Mouse (Mus musculus): ENCODE measurements around the gene Dlg2. TPM values are rescaled to one million over a fixed set of nuclear protein-coding genes. Genes with fewer than 3 reads are reported as not detected.

Dlg2 gene
- polyA plus RNA-seq, 1 experiment from 2014 or later = 28.3 TPM

- H3K4me2 ChIP-seq (ENCODE audit: low read length) = no peak overlapping the region
- H3K9me3 ChIP-seq (ENCODE audit: control insufficient read depth, low read length) = no peaks in the 10 kb centered on the region
- H3K4me3 ChIP-seq (ENCODE audit: low read length) = no peak overlapping the region
- no peaks in the 10 kb centered on the region for H3K4me1 ChIP-seq (ENCODE audit: control insufficient read depth, insufficient read depth, low read depth, low read length)
- no peak overlapping the region for H3K9ac ChIP-seq (ENCODE audit: low read depth, low read length)
- no peak for ATAC-seq
- no peaks in the 10 kb centered on the region for H3K27me3 ChIP-seq (replicated peaks; ENCODE audit: control insufficient read depth, insufficient read depth, low read length)
- H3K36me3 ChIP-seq (ENCODE audit: control insufficient read depth, insufficient read depth, low read length) = no peaks in the 10 kb centered on the region
- H3K27ac ChIP-seq (ENCODE audit: low read depth, low read length) = no peak overlapping the region
Measured at GRCm38 (mm10) chr7:91778673-91779072, 1302.2 kb downstream of the Dlg2 start.

GRCm38 (mm10) chr7:91784617-91785016 is 1308.1 kb downstream of the Dlg2 start:
- H3K27ac ChIP-seq (ENCODE audit: low read depth, low read length) = no peak overlapping the region
- no peaks in the 10 kb centered on the region for H3K27me3 ChIP-seq (replicated peaks; ENCODE audit: control insufficient read depth, insufficient read depth, low read length)
- no peak overlapping the region for H3K4me3 ChIP-seq (ENCODE audit: low read length)
- H3K9ac ChIP-seq (ENCODE audit: low read depth, low read length) = no peak overlapping the region
- H3K9me3 ChIP-seq (ENCODE audit: control insufficient read depth, low read length) = no peaks in the 10 kb centered on the region
- ATAC-seq = no peak
- H3K36me3 ChIP-seq (ENCODE audit: control insufficient read depth, insufficient read depth, low read length) = no peaks in the 10 kb centered on the region
- WGBS = 73% methylated on average over 2 of the region's 2 CpGs
- H3K4me1 ChIP-seq (ENCODE audit: control insufficient read depth, insufficient read depth, low read depth, low read length) = peaks cover 2% of the 10 kb centered on the region
- H3K4me2 ChIP-seq (ENCODE audit: low read length) = no peak overlapping the region

GRCm38 (mm10) chr7:91785445-91785844 is 1309.0 kb downstream of the Dlg2 start:
- ATAC-seq = no peak
- no peak overlapping the region for H3K9ac ChIP-seq (ENCODE audit: low read depth, low read length)
- H3K9me3 ChIP-seq (ENCODE audit: control insufficient read depth, low read length) = no peaks in the 10 kb centered on the region
- H3K4me2 ChIP-seq (ENCODE audit: low read length) = no peak overlapping the region
- H3K4me1 ChIP-seq (ENCODE audit: control insufficient read depth, insufficient read depth, low read depth, low read length) = peaks cover 2% of the 10 kb centered on the region
- 69% methylated on average over 5 of the region's 5 CpGs for WGBS
- no peaks in the 10 kb centered on the region for H3K27me3 ChIP-seq (replicated peaks; ENCODE audit: control insufficient read depth, insufficient read depth, low read length)
- peak overlapping the region; percentile 25; the same call in 1 of the 2 replicates for H3K27ac ChIP-seq (ENCODE audit: low read depth, low read length)
- H3K4me3 ChIP-seq (ENCODE audit: low read length) = no peak overlapping the region
- H3K36me3 ChIP-seq (ENCODE audit: control insufficient read depth, insufficient read depth, low read length) = no peaks in the 10 kb centered on the region

GRCm38 (mm10) chr7:91785871-91786270 is 1309.4 kb downstream of the Dlg2 start:
- Histone ChIP-seq H3K27ac (ENCODE audit: low read depth, low read length) (peak overlapping the region; percentile 25), H3K4me1 (ENCODE audit: control insufficient read depth, insufficient read depth, low read depth, low read length) (peaks cover 2% of the 10 kb centered on the region), H3K4me3 (ENCODE audit: low read length) (no peak overlapping the region), H3K27me3 (replicated peaks; ENCODE audit: control insufficient read depth, insufficient read depth, low read length) (no peaks in the 10 kb centered on the region), H3K4me2 (ENCODE audit: low read length) (no peak overlapping the region), H3K9me3 (ENCODE audit: control insufficient read depth, low read length) (no peaks in the 10 kb centered on the region), H3K36me3 (ENCODE audit: control insufficient read depth, insufficient read depth, low read length) (no peaks in the 10 kb centered on the region), H3K9ac (ENCODE audit: low read depth, low read length) (no peak overlapping the region)
- WGBS = 74% methylated on average over 3 of the region's 3 CpGs
- no peak for ATAC-seq

GRCm38 (mm10) chr7:91790949-91791564 is 1314.6 kb downstream of the Dlg2 start:
- 66% methylated on average over 4 of the region's 4 CpGs for WGBS
- Histone ChIP-seq H3K27me3 (replicated peaks; ENCODE audit: control insufficient read depth, insufficient read depth, low read length) (no peaks in the 10 kb centered on the region), H3K36me3 (ENCODE audit: control insufficient read depth, insufficient read depth, low read length) (no peaks in the 10 kb centered on the region), H3K27ac (ENCODE audit: low read depth, low read length) (no peak overlapping the region), H3K9ac (ENCODE audit: low read depth, low read length) (no peak overlapping the region), H3K4me1 (ENCODE audit: control insufficient read depth, insufficient read depth, low read depth, low read length) (no peaks in the 10 kb centered on the region), H3K4me2 (ENCODE audit: low read length) (no peak overlapping the region), H3K4me3 (ENCODE audit: low read length) (no peak overlapping the region), H3K9me3 (ENCODE audit: control insufficient read depth, low read length) (no peaks in the 10 kb centered on the region)
- ATAC-seq = peak; percentile 45; the same call in 1 of the 2 replicates

- no peak overlapping the region for H3K4me3 ChIP-seq (ENCODE audit: low read length)
- 13% methylated on average over 4 of the region's 4 CpGs for WGBS
- no peaks in the 10 kb centered on the region for H3K4me1 ChIP-seq (ENCODE audit: control insufficient read depth, insufficient read depth, low read depth, low read length)
- H3K9ac ChIP-seq (ENCODE audit: low read depth, low read length) = no peak overlapping the region
- ATAC-seq = 0 out of 2 replicates have a peak, but pooled peaks have one; percentile 34
- H3K9me3 ChIP-seq (ENCODE audit: control insufficient read depth, low read length) = no peaks in the 10 kb centered on the region
- H3K4me2 ChIP-seq (ENCODE audit: low read length) = no peak overlapping the region
- H3K36me3 ChIP-seq (ENCODE audit: control insufficient read depth, insufficient read depth, low read length) = no peaks in the 10 kb centered on the region
- H3K27ac ChIP-seq (ENCODE audit: low read depth, low read length) = no peak overlapping the region
- H3K27me3 ChIP-seq (replicated peaks; ENCODE audit: control insufficient read depth, insufficient read depth, low read length) = no peaks in the 10 kb centered on the region
Measured at GRCm38 (mm10) chr7:91806632-91807031, 1330.2 kb downstream of the Dlg2 start.

GRCm38 (mm10) chr7:91810774-91811173 is 1334.3 kb downstream of the Dlg2 start:
- no peaks in the 10 kb centered on the region for H3K36me3 ChIP-seq (ENCODE audit: control insufficient read depth, insufficient read depth, low read length)
- H3K4me3 ChIP-seq (ENCODE audit: low read length) = no peak overlapping the region
- no peak overlapping the region for H3K27ac ChIP-seq (ENCODE audit: low read depth, low read length)
- H3K27me3 ChIP-seq (replicated peaks; ENCODE audit: control insufficient read depth, insufficient read depth, low read length) = no peaks in the 10 kb centered on the region
- H3K4me2 ChIP-seq (ENCODE audit: low read length) = no peak overlapping the region
- H3K4me1 ChIP-seq (ENCODE audit: control insufficient read depth, insufficient read depth, low read depth, low read length) = no peaks in the 10 kb centered on the region
- whole genome bisulfite sequencing = 29% methylated on average over 2 of the region's 2 CpGs
- no peaks in the 10 kb centered on the region for H3K9me3 ChIP-seq (ENCODE audit: control insufficient read depth, low read length)
- ATAC-seq = no peak
- H3K9ac ChIP-seq (ENCODE audit: low read depth, low read length) = no peak overlapping the region

GRCm38 (mm10) chr7:91818004-91818403 is 1341.5 kb downstream of the Dlg2 start:
- Histone ChIP-seq H3K27me3 (replicated peaks; ENCODE audit: control insufficient read depth, insufficient read depth, low read length) (no peaks in the 10 kb centered on the region), H3K36me3 (ENCODE audit: control insufficient read depth, insufficient read depth, low read length) (no peaks in the 10 kb centered on the region), H3K27ac (ENCODE audit: low read depth, low read length) (no peak overlapping the region), H3K9ac (ENCODE audit: low read depth, low read length) (no peak overlapping the region), H3K4me1 (ENCODE audit: control insufficient read depth, insufficient read depth, low read depth, low read length) (no peaks in the 10 kb centered on the region), H3K9me3 (ENCODE audit: control insufficient read depth, low read length) (no peaks in the 10 kb centered on the region), H3K4me2 (ENCODE audit: low read length) (no peak overlapping the region), H3K4me3 (ENCODE audit: low read length) (no peak overlapping the region)
- 67% methylated on average over 1 of the region's 1 CpGs for WGBS
- no peak for ATAC-seq

- 75% methylated on average over 5 of the region's 5 CpGs for WGBS
- no peak for ATAC-seq
- Histone ChIP-seq H3K4me2 (ENCODE audit: low read length) (no peak overlapping the region), H3K9ac (ENCODE audit: low read depth, low read length) (no peak overlapping the region), H3K27me3 (replicated peaks; ENCODE audit: control insufficient read depth, insufficient read depth, low read length) (no peaks in the 10 kb centered on the region), H3K36me3 (ENCODE audit: control insufficient read depth, insufficient read depth, low read length) (no peaks in the 10 kb centered on the region), H3K4me1 (ENCODE audit: control insufficient read depth, insufficient read depth, low read depth, low read length) (no peaks in the 10 kb centered on the region), H3K4me3 (ENCODE audit: low read length) (no peak overlapping the region), H3K9me3 (ENCODE audit: control insufficient read depth, low read length) (no peaks in the 10 kb centered on the region), H3K27ac (ENCODE audit: low read depth, low read length) (no peak overlapping the region)
Measured at GRCm38 (mm10) chr7:91832207-91832606, 1355.7 kb downstream of the Dlg2 start.

- no peak for ATAC-seq
- WGBS = 77% methylated on average over 1 of the region's 1 CpGs
Measured at GRCm38 (mm10) chr7:91845723-91846122, 1369.3 kb downstream of the Dlg2 start.

More at GRCm38 (mm10) chr7:91845723-91846122, 1369.3 kb downstream of the Dlg2 start:
- H3K4me1 ChIP-seq (ENCODE audit: control insufficient read depth, insufficient read depth, low read depth, low read length) = no peaks in the 10 kb centered on the region
- H3K9me3 ChIP-seq (ENCODE audit: control insufficient read depth, low read length) = no peaks in the 10 kb centered on the region
- no peak overlapping the region for H3K4me2 ChIP-seq (ENCODE audit: low read length)
- no peaks in the 10 kb centered on the region for H3K36me3 ChIP-seq (ENCODE audit: control insufficient read depth, insufficient read depth, low read length)
- H3K27me3 ChIP-seq (replicated peaks; ENCODE audit: control insufficient read depth, insufficient read depth, low read length) = no peaks in the 10 kb centered on the region
- H3K9ac ChIP-seq (ENCODE audit: low read depth, low read length) = no peak overlapping the region
- no peak overlapping the region for H3K4me3 ChIP-seq (ENCODE audit: low read length)
- no peak overlapping the region for H3K27ac ChIP-seq (ENCODE audit: low read depth, low read length)
